Mouse (Mus musculus) myocyte (in vitro differentiated cells): ENCODE measurements around the gene Ccna1.

Experiments used
- CEBPB ChIP-seq: IDR thresholded peaks from 2 replicates; pipeline ENCODE4 v1.6.1; 2011; ENCODE audit warnings: mild to moderate bottlenecking, moderate library complexity; ENCODE audit not compliant: poor library complexity, insufficient read depth, severe bottlenecking
- POLR2A ChIP-seq: IDR thresholded peaks from one replicate; pipeline ENCODE4 v1.6.1; 2011; ENCODE audit warnings: low read depth, mild to moderate bottlenecking, control low read depth, moderate library complexity; ENCODE audit not compliant: insufficient read length
- SRF ChIP-seq: IDR thresholded peaks from one replicate; pipeline ENCODE4 v1.6.1; 2011; ENCODE audit warnings: low read depth; ENCODE audit not compliant: control insufficient read depth, insufficient read length
- TCF12 ChIP-seq: IDR thresholded peaks from one replicate; pipeline ENCODE4 v1.6.1; 2011; ENCODE audit warnings: mild to moderate bottlenecking, control low read depth; ENCODE audit not compliant: poor library complexity, insufficient read depth, severe bottlenecking
- USF1 ChIP-seq: IDR thresholded peaks from one replicate; pipeline ENCODE4 v1.6.1; 2011; ENCODE audit warnings: low read depth, mild to moderate bottlenecking, control low read depth, moderate library complexity

DNA sequence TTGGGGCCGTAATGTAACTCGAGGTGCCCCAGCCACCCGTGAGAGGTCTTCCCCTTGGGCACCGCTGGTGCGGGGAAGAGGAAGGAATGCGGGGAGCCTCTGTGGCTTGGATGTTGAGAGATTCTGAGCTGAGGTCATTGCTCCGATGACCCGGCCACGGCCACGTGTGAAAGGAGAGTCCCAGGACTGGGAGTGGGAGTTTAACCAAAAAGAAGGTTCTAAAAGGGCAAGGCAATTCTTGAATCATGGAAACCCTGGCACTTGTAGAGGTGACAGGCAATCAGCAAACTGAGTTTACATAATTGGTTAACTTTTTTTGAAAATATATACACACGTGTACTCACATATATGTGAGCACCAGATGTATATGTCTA is 433 bp upstream of the Ccna1 start:
- no peak for TF ChIP-seq POLR2A
- TF ChIP-seq USF1: no peak
- TF ChIP-seq CEBPB: no peak
- TF ChIP-seq SRF: no peak
- no peak for TF ChIP-seq TCF12
